Mouse (Mus musculus): ENCODE measurements at regions not wholly inside any gene's neighbourhood (a gene's known extent, or its start where the extent isn't known, plus 50 kb on each side); places are given as distances from the start of the nearest gene placed in this dataset.

DNA sequence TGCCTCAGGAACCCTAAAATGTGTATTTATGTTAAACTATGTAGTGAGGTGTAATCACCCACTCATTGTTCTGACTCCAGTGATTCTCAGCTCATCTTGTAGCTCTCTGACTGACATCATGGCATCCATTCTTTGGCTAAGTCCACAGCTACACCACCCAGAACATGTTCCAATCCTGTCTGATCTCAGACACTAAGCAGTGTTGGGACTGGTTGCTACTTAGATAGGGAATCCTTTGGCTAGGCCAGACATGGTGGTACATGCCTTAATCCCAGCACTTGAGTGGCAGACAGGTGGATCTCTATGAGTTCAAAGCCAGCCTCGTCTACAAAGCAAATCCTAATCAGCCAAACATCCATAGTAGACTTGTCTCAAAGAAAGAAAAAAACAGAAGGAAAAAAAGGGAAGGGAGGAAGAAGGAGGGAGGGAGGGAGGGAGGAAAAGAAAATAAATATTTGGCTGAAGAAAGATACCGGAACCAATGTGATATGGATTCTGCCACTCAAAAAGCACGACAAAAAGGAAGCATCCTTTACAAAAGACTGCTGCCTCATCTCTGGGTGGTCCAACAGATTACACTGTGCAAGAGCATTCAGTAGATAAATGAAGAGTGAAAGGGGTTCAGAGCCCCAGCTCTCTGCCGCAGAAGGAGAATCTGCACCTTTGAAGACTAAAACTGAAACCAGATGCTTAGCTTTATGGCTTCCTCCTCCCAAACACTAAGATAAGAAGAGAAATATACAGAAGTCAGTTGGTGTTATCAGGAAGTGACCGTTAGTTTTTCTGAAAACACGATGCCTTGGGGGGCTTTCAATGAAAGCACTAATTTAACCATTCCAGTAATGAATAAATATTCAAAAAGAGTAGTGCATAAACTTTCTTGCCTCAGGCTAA lies 51.5 kb upstream of the Med13 start:
- Histone ChIP-seq H3K4me3 (no peak overlapping the region), H3K4me2 (replicated peaks) (no peak overlapping the region), H3K9me3 (replicated peaks) (no peaks in the 10 kb centered on the region), H3K36me3 (no peaks in the 10 kb centered on the region), H3K27me3 (no peaks in the 10 kb centered on the region), H3K9ac (no peak overlapping the region), H3K27ac (no peak overlapping the region), H3K4me1 (peaks cover 6% of the 10 kb centered on the region)
- ATAC-seq (ENCODE audit: low FRiP score), result no peak
- WGBS, result 68% methylated on average over 6 of the region's 6 CpGs

DNA sequence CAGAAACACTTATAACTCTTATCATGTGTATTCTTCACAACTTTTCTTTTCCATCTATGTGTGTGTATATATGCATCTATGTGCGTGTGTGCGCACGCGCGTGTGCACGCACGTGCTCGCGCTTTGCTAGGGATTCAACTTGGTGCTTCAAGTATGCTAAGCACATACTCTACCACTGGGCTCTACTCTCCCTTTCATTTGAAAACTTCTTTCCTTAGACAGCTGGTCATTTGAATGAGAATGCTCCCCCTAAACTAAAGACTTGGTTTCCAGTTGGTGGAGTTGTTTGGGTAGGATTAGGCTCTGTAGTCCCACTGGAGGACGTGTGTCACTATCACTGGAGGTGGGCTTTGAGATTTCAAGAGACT lies 52.2 kb upstream of the Med13 start:
- Histone ChIP-seq H3K9ac (no peak overlapping the region), H3K9me3 (replicated peaks) (no peaks in the 10 kb centered on the region), H3K36me3 (no peaks in the 10 kb centered on the region), H3K4me3 (no peak overlapping the region), H3K27ac (no peak overlapping the region), H3K27me3 (no peaks in the 10 kb centered on the region), H3K4me1 (peaks cover 6% of the 10 kb centered on the region), H3K4me2 (replicated peaks) (no peak overlapping the region)
- no peak for ATAC-seq (ENCODE audit: low FRiP score)
- WGBS, result 83% methylated on average over 10 of the region's 10 CpGs

DNA sequence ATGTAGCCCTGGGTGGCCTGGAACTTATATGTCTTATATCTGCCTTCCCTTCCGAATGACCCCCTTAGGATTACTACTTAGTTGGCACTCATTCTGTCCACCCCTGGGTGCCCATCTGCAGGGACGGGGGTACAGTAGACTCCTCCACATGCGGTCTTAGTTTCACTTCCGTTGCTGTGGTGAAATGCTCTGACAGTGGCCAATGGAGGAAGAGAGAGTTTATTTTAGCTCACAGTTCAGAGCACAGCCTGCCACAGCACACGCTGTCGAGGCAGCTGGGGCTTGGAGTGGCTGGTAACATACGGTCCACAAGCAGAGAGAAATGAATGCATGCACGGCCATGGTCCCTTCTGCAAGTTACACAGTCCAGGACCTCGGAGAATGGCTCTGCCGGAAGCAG lies 53.1 kb upstream of the Med13 start:
- no peak for ATAC-seq (ENCODE audit: low FRiP score)
- H3K36me3 ChIP-seq, result no peaks in the 10 kb centered on the region
- no peaks in the 10 kb centered on the region for H3K27me3 ChIP-seq
- H3K4me3 ChIP-seq, result no peak overlapping the region
- H3K9me3 ChIP-seq (replicated peaks), result no peaks in the 10 kb centered on the region
- H3K27ac ChIP-seq, result no peak overlapping the region
- WGBS, result 85% methylated on average over 10 of the region's 10 CpGs
- H3K4me1 ChIP-seq, result peaks cover 6% of the 10 kb centered on the region
- no peak overlapping the region for H3K9ac ChIP-seq
- H3K4me2 ChIP-seq (replicated peaks), result no peak overlapping the region

DNA sequence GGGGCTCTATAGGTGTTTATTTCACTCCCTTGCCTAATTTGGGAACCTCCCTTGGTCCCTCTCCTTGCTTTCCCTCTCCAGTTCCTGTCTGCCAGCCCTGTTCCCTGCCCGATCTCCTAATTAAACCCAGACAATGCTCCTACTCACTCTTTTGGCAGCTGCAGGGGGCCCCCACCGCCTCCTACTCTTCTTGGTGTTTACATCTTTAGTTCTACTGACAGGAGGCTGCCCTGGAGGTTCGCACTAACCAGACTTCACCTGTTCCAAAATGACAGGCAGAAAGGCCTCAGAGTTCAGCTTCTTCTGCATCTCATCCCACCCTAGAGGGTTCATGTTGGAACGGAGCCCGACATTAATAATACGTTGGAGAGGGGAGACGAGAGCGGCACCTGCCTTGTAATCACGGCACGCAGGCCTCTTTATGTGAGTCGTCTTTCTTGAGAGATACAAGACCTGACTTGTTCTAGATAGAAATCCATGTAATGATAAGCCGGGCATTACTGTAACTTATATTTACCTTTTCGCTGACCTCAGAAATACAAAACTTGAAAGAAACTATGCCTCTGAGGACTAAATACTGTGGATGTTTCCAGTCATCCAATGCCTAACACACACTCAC lies 55.5 kb upstream of the Med13 start:
- H3K4me3 ChIP-seq, result no peak overlapping the region
- H3K9me3 ChIP-seq (replicated peaks), result no peaks in the 10 kb centered on the region
- no peak overlapping the region for H3K27ac ChIP-seq
- WGBS, result 49% methylated on average over 13 of the region's 13 CpGs
- H3K36me3 ChIP-seq, result no peaks in the 10 kb centered on the region
- H3K27me3 ChIP-seq, result no peaks in the 10 kb centered on the region
- no peak overlapping the region for H3K9ac ChIP-seq
- peaks cover 6% of the 10 kb centered on the region for H3K4me1 ChIP-seq
- no peak for ATAC-seq (ENCODE audit: low FRiP score)
- H3K4me2 ChIP-seq (replicated peaks), result peak overlapping the region; percentile 17; the same call in 1 of the 2 replicates

DNA sequence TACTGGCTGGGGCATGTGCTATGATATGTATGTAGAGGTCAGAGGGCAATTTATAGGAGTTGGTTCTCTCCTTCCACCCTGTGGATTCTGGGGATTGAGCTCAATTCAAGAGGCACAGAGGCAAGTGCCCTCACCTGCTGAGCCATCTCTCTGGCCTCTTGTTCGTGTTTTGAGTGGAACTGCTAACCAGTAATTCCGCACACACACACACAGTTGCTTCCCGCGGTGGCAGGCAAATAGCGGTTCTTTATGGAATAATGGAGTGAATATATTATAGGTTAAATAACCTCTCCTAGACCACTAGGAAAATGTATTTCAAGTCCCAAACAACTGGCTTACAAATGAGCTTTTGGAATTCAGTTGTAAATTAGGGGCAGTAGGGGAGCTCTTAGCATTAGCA lies 59.1 kb upstream of the Med13 start:
- H3K4me3 ChIP-seq, result no peak overlapping the region
- no peak overlapping the region for H3K27ac ChIP-seq
- no peaks in the 10 kb centered on the region for H3K9me3 ChIP-seq (replicated peaks)
- ATAC-seq (ENCODE audit: low FRiP score), result no peak
- H3K4me1 ChIP-seq, result peaks cover 6% of the 10 kb centered on the region
- no peak overlapping the region for H3K9ac ChIP-seq
- WGBS, result 53% methylated on average over 5 of the region's 5 CpGs
- no peaks in the 10 kb centered on the region for H3K36me3 ChIP-seq
- H3K27me3 ChIP-seq, result no peaks in the 10 kb centered on the region; the same call in 1 of the 2 replicates
- H3K4me2 ChIP-seq (replicated peaks), result no peak overlapping the region

DNA sequence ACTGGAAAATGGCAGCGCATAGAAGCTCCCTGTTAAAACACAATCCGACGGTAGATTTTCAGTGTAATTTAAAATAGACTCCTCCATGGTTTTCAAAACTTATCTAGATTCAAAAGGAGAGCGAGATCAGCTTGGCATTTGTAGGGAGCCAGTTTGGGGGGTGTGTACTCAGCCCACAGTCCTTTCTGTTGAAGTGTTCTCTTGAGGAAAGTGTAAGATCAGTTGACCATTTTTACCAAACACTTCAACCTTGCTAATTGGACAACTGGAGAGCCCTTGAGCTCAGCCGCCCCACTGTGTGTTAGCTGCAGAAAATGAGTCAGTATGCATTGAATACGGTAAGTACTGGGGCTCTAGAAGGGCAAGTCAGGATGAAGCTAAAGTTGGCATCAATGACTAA lies 59.8 kb upstream of the Med13 start:
- Histone ChIP-seq H3K27ac (no peak overlapping the region), H3K4me1 (peaks cover 6% of the 10 kb centered on the region)
- ATAC-seq (ENCODE audit: low FRiP score), result no peak

DNA sequence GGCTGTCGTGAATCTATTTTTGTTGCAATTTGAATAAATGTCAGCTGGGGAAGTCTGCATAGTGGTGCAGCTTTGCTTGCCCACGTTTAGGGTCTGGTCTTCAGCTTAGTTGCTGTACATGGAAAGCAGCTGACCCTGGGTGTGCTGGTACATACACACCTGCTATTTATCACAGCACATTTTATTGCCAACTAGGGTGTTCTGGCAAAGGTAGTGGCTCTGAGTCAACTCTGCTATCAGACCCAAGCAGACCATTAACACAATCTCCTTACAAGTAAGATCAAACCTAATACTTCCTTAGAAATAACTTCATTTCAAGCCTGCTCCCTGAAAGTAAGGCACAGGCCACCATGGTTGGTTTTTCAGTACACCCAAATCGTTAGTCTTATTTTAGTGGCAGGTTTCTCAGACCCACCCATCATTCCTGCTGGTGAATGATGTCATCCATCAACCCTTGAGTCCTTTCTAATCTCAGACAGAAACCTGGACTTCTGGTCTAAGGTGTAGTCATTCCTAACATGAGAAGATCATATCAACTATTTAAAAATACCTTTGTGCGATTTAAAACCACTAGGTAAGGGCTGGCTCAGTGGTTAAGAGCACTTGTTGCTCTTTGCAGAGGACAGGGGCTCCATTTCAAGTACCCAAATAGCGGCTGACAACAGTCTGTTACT lies 62.5 kb upstream of the Med13 start:
- no peak overlapping the region for H3K9ac ChIP-seq
- no peak overlapping the region for H3K27ac ChIP-seq
- no peaks in the 10 kb centered on the region for H3K9me3 ChIP-seq (replicated peaks)
- H3K27me3 ChIP-seq, result no peaks in the 10 kb centered on the region; the same call in 1 of the 2 replicates
- H3K4me1 ChIP-seq, result no peaks in the 10 kb centered on the region
- no peaks in the 10 kb centered on the region for H3K36me3 ChIP-seq
- no peak for ATAC-seq (ENCODE audit: low FRiP score)
- whole genome bisulfite sequencing, result 76% methylated on average over 5 of the region's 5 CpGs
- no peak overlapping the region for H3K4me3 ChIP-seq
- H3K4me2 ChIP-seq (replicated peaks), result no peak overlapping the region

More for the DNA sequence above, 59.8 kb upstream of the Med13 start:
- Histone ChIP-seq H3K36me3 (no peaks in the 10 kb centered on the region), H3K4me2 (replicated peaks) (no peak overlapping the region), H3K4me3 (no peak overlapping the region), H3K27me3 (no peaks in the 10 kb centered on the region; the same call in 1 of the 2 replicates), H3K9me3 (replicated peaks) (no peaks in the 10 kb centered on the region), H3K9ac (no peak overlapping the region)
- WGBS, result 74% methylated on average over 6 of the region's 6 CpGs

DNA sequence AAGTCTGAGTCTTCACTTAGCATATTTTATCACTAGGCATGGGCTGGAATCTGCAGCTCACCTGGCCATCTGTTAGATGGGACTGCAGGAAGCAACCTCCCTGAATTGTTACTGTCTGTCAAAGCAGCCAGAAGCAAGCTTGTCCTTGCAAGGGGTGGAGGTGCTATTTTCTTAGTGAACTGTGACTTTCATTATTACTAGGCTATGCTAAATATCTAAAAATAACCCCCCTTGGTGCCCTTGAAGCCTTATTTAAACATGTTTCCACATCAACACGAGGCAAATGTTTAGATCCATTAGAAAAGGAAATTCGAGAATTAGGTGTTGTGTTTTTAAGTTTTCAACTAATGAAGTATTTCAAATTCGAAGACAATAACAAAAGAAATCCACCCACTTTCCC lies 55.5 kb upstream of the Rnft1 start:
- H3K4me3 ChIP-seq, result no peak overlapping the region
- H3K4me2 ChIP-seq (replicated peaks), result no peak overlapping the region
- no peak overlapping the region for H3K9ac ChIP-seq
- WGBS, result 69% methylated on average over 3 of the region's 3 CpGs
- H3K9me3 ChIP-seq (replicated peaks), result no peaks in the 10 kb centered on the region
- no peaks in the 10 kb centered on the region for H3K36me3 ChIP-seq
- ATAC-seq (ENCODE audit: low FRiP score), result no peak
- H3K4me1 ChIP-seq, result no peaks in the 10 kb centered on the region
- H3K27me3 ChIP-seq, result no peaks in the 10 kb centered on the region
- no peak overlapping the region for H3K27ac ChIP-seq

DNA sequence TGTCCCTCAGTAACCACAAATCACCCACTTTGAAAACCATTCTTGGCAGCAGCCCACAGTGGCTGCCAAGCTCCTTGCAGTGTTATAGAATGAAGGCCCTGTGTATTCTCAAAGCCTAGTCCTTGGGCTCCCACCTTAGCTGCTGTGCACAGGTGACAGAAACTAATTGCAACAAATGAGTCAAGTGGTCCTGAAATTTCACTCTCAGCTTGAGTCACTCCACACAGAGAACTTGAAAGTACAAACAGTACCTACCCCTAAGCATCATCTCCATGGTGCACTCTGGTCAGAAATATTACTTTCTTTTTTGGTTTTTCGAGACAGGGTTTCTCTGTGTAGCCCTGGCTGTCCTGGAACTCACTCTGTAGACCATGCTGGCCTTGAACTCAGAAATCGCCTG lies 54.2 kb upstream of the Rnft1 start:
- H3K9me3 ChIP-seq (replicated peaks), result no peaks in the 10 kb centered on the region
- no peak overlapping the region for H3K4me2 ChIP-seq (replicated peaks)
- no peaks in the 10 kb centered on the region for H3K4me1 ChIP-seq
- H3K36me3 ChIP-seq, result no peaks in the 10 kb centered on the region
- H3K27me3 ChIP-seq, result no peaks in the 10 kb centered on the region
- no peak for ATAC-seq (ENCODE audit: low FRiP score)
- no peak overlapping the region for H3K4me3 ChIP-seq
- WGBS, result 87% methylated on average over 2 of the region's 2 CpGs
- H3K9ac ChIP-seq, result no peak overlapping the region
- H3K27ac ChIP-seq, result no peak overlapping the region

DNA sequence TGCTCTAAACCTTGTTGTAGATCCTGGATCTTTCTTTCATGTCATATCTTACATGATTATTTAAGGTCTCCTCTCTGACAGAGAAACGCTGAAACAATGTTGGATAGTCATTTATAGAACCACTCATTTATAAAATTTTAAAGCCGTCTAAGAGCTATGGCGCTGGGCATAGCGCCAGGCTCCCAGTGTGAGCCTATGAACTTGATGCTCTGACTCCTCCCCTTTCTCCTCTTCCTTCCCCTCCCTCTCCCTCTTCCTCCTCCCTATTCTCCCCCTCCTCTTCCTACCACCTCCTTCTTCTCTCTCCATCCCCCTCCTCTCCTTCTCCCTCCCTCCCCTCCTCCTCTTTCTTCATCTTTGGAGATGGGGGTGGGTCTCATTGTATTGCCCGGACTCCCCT lies 52.9 kb upstream of the Rnft1 start:
- no peaks in the 10 kb centered on the region for H3K4me1 ChIP-seq
- no peaks in the 10 kb centered on the region for H3K36me3 ChIP-seq
- no peak overlapping the region for H3K4me2 ChIP-seq (replicated peaks)
- H3K9ac ChIP-seq, result no peak overlapping the region
- H3K4me3 ChIP-seq, result no peak overlapping the region
- WGBS, result 81% methylated on average over 5 of the region's 5 CpGs
- H3K27me3 ChIP-seq, result no peaks in the 10 kb centered on the region
- no peak overlapping the region for H3K27ac ChIP-seq
- ATAC-seq (ENCODE audit: low FRiP score), result no peak
- H3K9me3 ChIP-seq (replicated peaks), result no peaks in the 10 kb centered on the region

DNA sequence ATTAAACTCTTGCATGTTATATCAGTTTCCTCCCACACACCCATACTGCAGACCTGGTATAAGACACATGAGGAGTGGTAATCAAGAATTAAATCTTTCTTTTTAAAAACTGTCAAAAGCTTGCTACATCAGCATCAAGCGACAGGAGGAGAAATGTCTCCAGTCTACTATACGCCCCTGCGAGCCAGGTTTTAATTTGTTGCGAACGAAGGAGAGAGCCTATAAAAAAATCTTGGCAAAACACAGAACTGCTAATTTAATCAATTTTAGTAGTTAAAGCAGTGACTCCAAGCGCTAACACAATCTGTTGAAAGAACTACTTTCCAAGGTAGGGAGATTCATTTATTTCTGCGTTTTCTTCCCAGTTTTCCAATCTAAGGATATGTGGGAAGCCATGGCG lies 50.4 kb upstream of the Rnft1 start:
- H3K4me3 ChIP-seq, result no peak overlapping the region
- no peak overlapping the region for H3K9ac ChIP-seq
- no peaks in the 10 kb centered on the region for H3K27me3 ChIP-seq
- no peaks in the 10 kb centered on the region for H3K9me3 ChIP-seq (replicated peaks)
- no peaks in the 10 kb centered on the region for H3K4me1 ChIP-seq
- no peak overlapping the region for H3K27ac ChIP-seq
- H3K4me2 ChIP-seq (replicated peaks), result no peak overlapping the region
- 86% methylated on average over 8 of the region's 8 CpGs for WGBS
- ATAC-seq (ENCODE audit: low FRiP score), result no peak
- H3K36me3 ChIP-seq, result no peaks in the 10 kb centered on the region

All from hindbrain, embryonic 12.5 days (tissue).